Mouse (Mus musculus): Measurements from ENCODE around the gene Ank2. TPM values are rescaled to one million over a fixed set of nuclear protein-coding genes. Genes with fewer than 3 reads are reported as not detected.

Ank2 gene
- total RNA-seq, 2 experiments from 2014 or later: 0.50 TPM; not detected in 1

GRCm38 (mm10) chr3:126944081-126944480 is 555.1 kb downstream of the Ank2 start:
- ATAC-seq (replicated peaks; ENCODE audit: poor library complexity): no peak

DNA sequence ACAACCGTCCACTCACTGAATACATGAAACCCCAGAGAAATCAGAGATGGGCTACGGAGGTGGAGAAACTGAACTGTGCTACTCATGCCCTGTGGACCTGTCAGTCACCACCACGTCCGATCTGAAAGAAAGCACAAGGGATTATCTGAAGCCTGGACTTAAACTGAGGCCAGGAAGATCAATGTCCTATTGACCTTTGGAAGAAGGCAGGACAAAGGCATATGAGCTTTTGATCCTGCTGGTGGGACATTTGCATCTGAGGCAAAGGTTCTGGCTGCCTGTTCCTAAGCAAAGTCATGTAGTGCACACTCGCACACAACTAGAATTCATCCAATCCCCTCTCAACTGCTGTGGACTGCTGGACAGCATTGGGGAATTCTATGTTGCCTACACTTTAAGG is 558.7 kb downstream of the Ank2 start:
- no peak for ATAC-seq (replicated peaks; ENCODE audit: poor library complexity)

DNA sequence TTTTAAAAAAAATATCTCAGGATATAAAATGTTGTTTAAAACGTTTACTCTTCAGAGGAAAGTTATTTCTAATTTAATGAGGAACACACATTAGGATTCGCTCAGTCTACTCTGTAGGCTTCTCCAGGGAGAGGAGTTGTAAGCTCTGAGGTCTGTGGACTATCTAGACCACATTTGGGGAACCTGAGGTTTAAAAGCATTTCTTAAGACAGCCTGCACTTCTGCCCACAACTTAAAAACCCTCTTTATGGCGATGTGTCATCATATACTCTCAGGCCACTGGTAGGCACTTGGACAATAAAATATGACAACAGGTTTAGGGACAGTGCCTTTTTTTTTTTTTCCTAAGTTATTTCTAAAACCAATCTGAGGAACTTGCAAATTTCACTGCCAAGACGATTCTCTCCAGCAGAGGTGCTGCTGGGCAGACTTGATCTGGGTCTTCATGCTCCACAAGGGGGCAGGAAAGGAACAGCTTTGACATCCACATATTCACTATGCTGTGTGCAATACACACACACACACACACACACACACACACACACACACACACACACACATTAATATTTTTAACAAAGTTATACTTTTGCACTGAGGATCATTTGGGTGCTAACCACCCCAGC is 567.2 kb downstream of the Ank2 start:
- peak; percentile 97 for ATAC-seq (replicated peaks; ENCODE audit: poor library complexity)

GRCm38 (mm10) chr3:126923575-126924382 is 575.4 kb downstream of the Ank2 start:
- peak; percentile 95 for ATAC-seq (replicated peaks; ENCODE audit: poor library complexity)

GRCm38 (mm10) chr3:126921941-126922340 is 577.2 kb downstream of the Ank2 start:
- ATAC-seq (replicated peaks; ENCODE audit: poor library complexity): no peak

DNA sequence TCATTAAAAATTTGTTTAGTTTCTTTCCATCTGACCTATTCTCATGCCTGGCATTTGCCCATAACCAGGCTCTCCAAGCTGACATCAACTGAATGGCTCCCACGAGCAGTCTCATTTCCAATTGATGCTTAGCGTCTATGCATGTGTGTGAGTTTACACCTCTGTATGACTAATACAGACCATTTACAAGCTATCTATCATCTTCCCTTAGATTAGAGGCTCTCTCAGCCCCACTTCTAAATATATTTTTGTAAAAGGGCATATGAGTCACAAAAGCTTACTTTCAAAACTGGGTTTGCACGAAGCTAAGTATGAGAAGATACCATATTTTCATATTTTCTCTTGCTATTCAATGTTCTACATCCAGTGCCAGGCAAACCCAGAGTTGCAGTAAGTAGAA is 578.9 kb downstream of the Ank2 start:
- ATAC-seq (replicated peaks; ENCODE audit: poor library complexity): no peak

GRCm38 (mm10) chr3:126918805-126919473 is 580.2 kb downstream of the Ank2 start:
- peak; percentile 51 for ATAC-seq (replicated peaks; ENCODE audit: poor library complexity)

DNA sequence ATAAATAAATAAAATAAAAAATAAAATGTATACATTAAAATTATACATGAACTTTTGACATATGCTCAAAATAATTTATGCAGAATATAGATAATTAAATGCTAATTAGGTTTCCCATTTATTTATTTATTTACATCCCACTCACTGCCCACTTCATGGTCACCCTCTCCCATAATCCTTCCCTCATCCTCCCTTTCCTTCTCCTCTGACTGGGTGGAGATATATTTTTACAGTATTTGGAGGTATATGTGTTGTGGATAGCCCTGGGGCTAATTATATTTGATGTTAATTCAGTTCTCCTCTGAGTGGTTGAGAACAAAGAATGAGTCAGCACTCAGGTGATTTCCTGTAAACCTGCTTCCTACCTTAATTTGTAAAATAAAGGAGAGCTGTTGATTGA is 582.8 kb downstream of the Ank2 start:
- no peak for ATAC-seq (replicated peaks; ENCODE audit: poor library complexity)

DNA sequence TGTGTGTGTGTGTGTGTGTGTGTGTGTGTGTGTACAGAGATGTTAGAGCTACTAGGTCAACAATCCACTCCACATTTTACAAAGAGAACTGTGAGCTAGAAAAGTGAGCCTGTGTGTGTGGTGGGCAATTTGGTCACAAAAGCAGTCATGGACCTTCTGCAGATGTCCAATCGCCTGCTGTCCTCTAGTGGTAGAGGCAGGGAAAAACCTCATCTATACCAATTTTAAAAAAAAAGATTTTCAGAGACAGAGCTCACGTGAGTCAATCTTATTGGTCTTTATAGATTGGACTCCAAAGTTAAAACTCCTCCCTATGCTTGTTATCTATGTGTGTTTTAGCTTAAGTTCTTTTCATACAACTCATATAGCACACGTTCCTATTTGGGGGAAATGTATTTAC is 595.6 kb downstream of the Ank2 start:
- ATAC-seq (replicated peaks; ENCODE audit: poor library complexity): peak; percentile 99

- no peak for ATAC-seq (replicated peaks; ENCODE audit: poor library complexity)
Observed at GRCm38 (mm10) chr3:126886644-126887043, 612.5 kb downstream of the Ank2 start.

GRCm38 (mm10) chr3:126886090-126886489 is 613.1 kb downstream of the Ank2 start:
- ATAC-seq (replicated peaks; ENCODE audit: poor library complexity): no peak

DNA sequence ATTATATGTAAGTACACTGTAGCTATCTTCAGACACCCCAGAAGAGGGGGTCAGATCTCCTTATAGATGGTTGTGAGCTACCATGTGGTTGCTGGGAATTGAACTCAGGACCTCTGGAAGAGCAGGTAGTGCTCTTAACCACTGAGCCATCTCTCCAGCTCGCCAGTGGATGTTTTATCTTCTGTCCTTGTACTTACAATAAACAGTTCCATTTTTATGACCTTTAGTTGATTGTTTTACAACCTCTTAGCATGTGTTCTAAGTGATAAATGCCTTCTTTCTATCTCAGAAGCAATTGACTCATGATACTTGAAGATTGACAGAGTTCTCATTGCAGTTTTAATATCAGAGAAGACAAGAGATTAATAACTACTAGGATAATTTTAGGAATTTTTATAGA is 620.9 kb downstream of the Ank2 start:
- no peak for ATAC-seq (replicated peaks; ENCODE audit: poor library complexity)

Other genes starting within 250 kb of the Ank2 start
- 86.3 and 90.6 TPM in 2 replicates for gene Larp7, start 54.0 kb upstream of the Ank2 start, total RNA-seq (2015)
- gene Larp7, start 54.0 kb upstream of the Ank2 start, total RNA-seq (2017): 113 and 132 TPM in 2 replicates
- 20.1 and 22.2 TPM in 2 replicates for gene Zgrf1, start 54.1 kb upstream of the Ank2 start, total RNA-seq (2015)
- gene Zgrf1, start 54.1 kb upstream of the Ank2 start, total RNA-seq (2017): 23.0 and 28.1 TPM in 2 replicates
- gene Neurog2, start 133.8 kb upstream of the Ank2 start, total RNA-seq (2015): not detected in 2 replicates
- not detected in 2 replicates for gene Neurog2, start 133.8 kb upstream of the Ank2 start, total RNA-seq (2017)

All from megakaryocyte progenitor cell, adult 5-6 weeks (primary cell).